Mouse (Mus musculus) liver, embryonic 11.5 days (tissue): Measurements from ENCODE around the gene Ankrd2. TPM values are rescaled to one million over a fixed set of nuclear protein-coding genes. Genes with fewer than 3 reads are reported as not detected.
A peak's percentile ranks its signal among the peaks of the same experiment; 100 is the strongest.

Experiments
- ATAC-seq: fragments of 200-750 bp; cut with Nextera tagmentation; replicated peaks from 2 replicates; pipeline ENCODE4 v1.8.0; 2017; ENCODE audit warnings: moderate number of reproducible peaks, mild to moderate bottlenecking, moderate TSS enrichment, moderate library complexity; ENCODE audit not compliant: low FRiP score
- DNase-seq: peaks from one replicate; pipeline ENCODE4 v3.0.0-alpha.2; 2017; ENCODE audit warnings: low spot score
- H3K27ac ChIP-seq: fragments of 300-500 bp; sonication (generic); 2 replicates; pipeline ENCODE4 v1.5.1; 2014; ENCODE audit warnings: mild to moderate bottlenecking, low read depth, low read length, control low read depth
- H3K27me3 ChIP-seq: fragments of 300-500 bp; sonication (generic); replicated peaks from 2 replicates; pipeline ENCODE4 v1.6.1; 2014; ENCODE audit warnings: low read length, mixed read lengths; ENCODE audit not compliant: control insufficient read depth, insufficient read depth
- H3K36me3 ChIP-seq: fragments of 300-500 bp; sonication (generic); 2 replicates; pipeline ENCODE4 v1.6.1; 2014; ENCODE audit warnings: mild to moderate bottlenecking, low read length, moderate library complexity, mixed read lengths; ENCODE audit not compliant: control insufficient read depth, insufficient read depth
- H3K4me1 ChIP-seq: fragments of 300-500 bp; sonication (generic); replicated peaks from 2 replicates; pipeline ENCODE4 v1.6.1; 2014; ENCODE audit warnings: low read length, mixed read lengths; ENCODE audit not compliant: control insufficient read depth, insufficient read depth
- H3K4me2 ChIP-seq: fragments of 300-500 bp; sonication (generic); 2 replicates; pipeline ENCODE4 v1.6.1; 2014; ENCODE audit warnings: mild to moderate bottlenecking, control low read depth, moderate library complexity
- H3K4me3 ChIP-seq: fragments of 300-500 bp; sonication (generic); 2 replicates; pipeline ENCODE4 v1.5.1; 2014; ENCODE audit warnings: low read depth, low read length, control low read depth
- H3K9ac ChIP-seq: fragments of 300-500 bp; sonication (generic); 2 replicates; pipeline ENCODE4 v1.6.1; 2014; ENCODE audit warnings: low read depth, low read length, control low read depth
- H3K9me3 ChIP-seq: fragments of 300-500 bp; sonication (generic); 2 replicates; pipeline ENCODE4 v1.6.1; 2016; ENCODE audit warnings: low read length, inconsistent platforms, mixed read lengths; ENCODE audit not compliant: control insufficient read depth
- WGBS: fragments of 180-500 bp; shearing (Covaris S2); extraction: QIAGEN DNeasy Blood & Tissue Kit; methylation state at CpG from one replicate; pipeline ENCODE4 v1.1.7; 2014; 5-methylcytosine and 5-hydroxymethylcytosine counted together
- polyA plus RNA-seq: library from polyadenylated mRNA; unstranded; fragments of >200 nt; fragmentation: Nextera tagmentation; extraction: Ambion mirVana; gene quantifications from 2 replicates; pipeline ENCODE4 v1.2.1, GENCODE M21; 2014

Gene Ankrd2
- polyA plus RNA-seq, result not detected in 2 replicates

- 64% methylated on average over 19 of the region's 19 CpGs for WGBS
- Histone ChIP-seq H3K36me3 (no peaks in the 10 kb centered on the region), H3K9ac (no peak within 1 kb of the TSS), H3K4me3 (no peak within 1 kb of the TSS), H3K27ac (no peak within 1 kb of the TSS), H3K4me1 (peaks cover 6% of the 10 kb centered on the region; the same call in 1 of the 2 replicates), H3K27me3 (peaks cover 9% of the 10 kb centered on the region; the same call in 1 of the 2 replicates), H3K9me3 (no peaks in the 10 kb centered on the region), H3K4me2 (no peak within 1 kb of the TSS)
- ATAC-seq (peak; percentile 48), DNase-seq (peak; percentile 73)
Measured at GRCm38 (mm10) chr19:42035456-42036248, at the start of gene Ankrd2. TSS of gene Ankrd2 (plus strand) at chr19:42036000.

GRCm38 (mm10) chr19:41987206-41987605 is 48.6 kb upstream of the Ankrd2 start:
- Histone ChIP-seq H3K4me3 (no peak overlapping the region), H3K27ac (no peak overlapping the region), H3K4me2 (no peak overlapping the region)

GRCm38 (mm10) chr19:41989810-41990209 is 46.0 kb upstream of the Ankrd2 start:
- Histone ChIP-seq H3K4me3 (no peak overlapping the region), H3K36me3 (no peaks in the 10 kb centered on the region), H3K27ac (no peak overlapping the region), H3K27me3 (no peaks in the 10 kb centered on the region), H3K4me2 (no peak overlapping the region), H3K4me1 (peaks cover 6% of the 10 kb centered on the region; the same call in 1 of the 2 replicates), H3K9me3 (no peaks in the 10 kb centered on the region), H3K9ac (no peak overlapping the region)
- WGBS, result 58% methylated on average over 6 of the region's 6 CpGs
- ATAC-seq (no peak), DNase-seq (no peak)

More at GRCm38 (mm10) chr19:41987206-41987605, 48.6 kb upstream of the Ankrd2 start:
- Histone ChIP-seq H3K4me1 (peaks cover 7% of the 10 kb centered on the region; the same call in 1 of the 2 replicates), H3K27me3 (peaks cover 2% of the 10 kb centered on the region; the same call in 1 of the 2 replicates), H3K9ac (no peak overlapping the region), H3K9me3 (no peaks in the 10 kb centered on the region), H3K36me3 (no peaks in the 10 kb centered on the region)
- no peak for ATAC-seq
- 74% methylated on average over 4 of the region's 4 CpGs for WGBS
- DNase-seq, result no peak

GRCm38 (mm10) chr19:41991926-41992477 is 43.8 kb upstream of the Ankrd2 start:
- H3K36me3 ChIP-seq, result no peaks in the 10 kb centered on the region
- H3K27me3 ChIP-seq, result no peaks in the 10 kb centered on the region
- no peak overlapping the region for H3K4me3 ChIP-seq
- ATAC-seq, result no peak
- no peak overlapping the region for H3K9ac ChIP-seq
- no peak for DNase-seq
- peaks cover 6% of the 10 kb centered on the region; the same call in 1 of the 2 replicates for H3K4me1 ChIP-seq
- no peaks in the 10 kb centered on the region for H3K9me3 ChIP-seq
- WGBS, result 41% methylated on average over 6 of the region's 6 CpGs
- no peak overlapping the region for H3K4me2 ChIP-seq
- H3K27ac ChIP-seq, result no peak overlapping the region

GRCm38 (mm10) chr19:41992971-41993370 is 42.8 kb upstream of the Ankrd2 start:
- no peak for ATAC-seq
- Histone ChIP-seq H3K9ac (no peak overlapping the region), H3K27ac (no peak overlapping the region), H3K4me1 (peaks cover 6% of the 10 kb centered on the region; the same call in 1 of the 2 replicates), H3K36me3 (no peaks in the 10 kb centered on the region), H3K9me3 (no peaks in the 10 kb centered on the region), H3K27me3 (no peaks in the 10 kb centered on the region), H3K4me3 (no peak overlapping the region), H3K4me2 (no peak overlapping the region)
- 85% methylated on average over 2 of the region's 2 CpGs for WGBS
- no peak for DNase-seq

GRCm38 (mm10) chr19:41993484-41993883 is 42.3 kb upstream of the Ankrd2 start:
- Histone ChIP-seq H3K4me1 (peaks cover 6% of the 10 kb centered on the region; the same call in 1 of the 2 replicates), H3K27me3 (no peaks in the 10 kb centered on the region), H3K4me3 (no peak overlapping the region), H3K36me3 (no peaks in the 10 kb centered on the region), H3K4me2 (no peak overlapping the region), H3K9me3 (no peaks in the 10 kb centered on the region), H3K9ac (no peak overlapping the region), H3K27ac (no peak overlapping the region)
- no peak for DNase-seq
- ATAC-seq, result no peak
- WGBS, result 79% methylated on average over 6 of the region's 6 CpGs

- H3K4me3 ChIP-seq, result no peak overlapping the region
- no peaks in the 10 kb centered on the region for H3K9me3 ChIP-seq
- peaks cover 6% of the 10 kb centered on the region; the same call in 1 of the 2 replicates for H3K4me1 ChIP-seq
- no peaks in the 10 kb centered on the region for H3K36me3 ChIP-seq
- DNase-seq (no peak), ATAC-seq (no peak)
- no peak overlapping the region for H3K9ac ChIP-seq
- H3K27ac ChIP-seq, result no peak overlapping the region
- H3K4me2 ChIP-seq, result no peak overlapping the region
- 89% methylated on average over 7 of the region's 7 CpGs for WGBS
- no peaks in the 10 kb centered on the region for H3K27me3 ChIP-seq
Measured at GRCm38 (mm10) chr19:41994023-41994422, 41.8 kb upstream of the Ankrd2 start.

GRCm38 (mm10) chr19:41995483-41995882 is 40.3 kb upstream of the Ankrd2 start:
- Histone ChIP-seq H3K4me3 (no peak overlapping the region), H3K27ac (no peak overlapping the region), H3K9me3 (no peaks in the 10 kb centered on the region), H3K36me3 (no peaks in the 10 kb centered on the region), H3K4me2 (no peak overlapping the region), H3K27me3 (no peaks in the 10 kb centered on the region), H3K4me1 (peaks cover 6% of the 10 kb centered on the region), H3K9ac (no peak overlapping the region)
- no peak for ATAC-seq
- 72% methylated on average over 1 of the region's 1 CpGs for WGBS
- DNase-seq, result no peak
